Mouse (Mus musculus): ENCODE results near the gene Stard13.

Stard13 gene

DNA sequence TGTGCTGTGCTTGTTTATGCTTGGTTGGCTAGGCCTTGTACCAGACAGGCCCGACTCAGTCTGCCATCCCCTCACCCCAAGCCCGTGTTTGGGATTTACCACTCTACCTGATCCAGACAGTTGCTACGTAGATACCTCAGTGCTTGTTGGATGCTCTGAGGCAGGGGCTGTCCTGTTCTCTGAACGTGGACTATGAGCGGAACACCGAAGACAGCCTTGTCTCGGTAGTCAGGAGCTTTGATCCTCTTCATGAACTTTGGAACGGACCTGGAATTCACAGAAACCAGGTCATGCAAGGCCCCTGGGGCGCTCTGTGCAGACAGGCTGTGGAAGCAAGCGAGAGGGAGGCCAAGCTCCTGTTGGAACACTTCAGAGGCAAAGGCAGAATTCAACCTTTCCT, 174.3 kb downstream of the Stard13 start:
- DNase-seq (ENCODE audit: low spot score in 2 of 2), result no peak

DNA sequence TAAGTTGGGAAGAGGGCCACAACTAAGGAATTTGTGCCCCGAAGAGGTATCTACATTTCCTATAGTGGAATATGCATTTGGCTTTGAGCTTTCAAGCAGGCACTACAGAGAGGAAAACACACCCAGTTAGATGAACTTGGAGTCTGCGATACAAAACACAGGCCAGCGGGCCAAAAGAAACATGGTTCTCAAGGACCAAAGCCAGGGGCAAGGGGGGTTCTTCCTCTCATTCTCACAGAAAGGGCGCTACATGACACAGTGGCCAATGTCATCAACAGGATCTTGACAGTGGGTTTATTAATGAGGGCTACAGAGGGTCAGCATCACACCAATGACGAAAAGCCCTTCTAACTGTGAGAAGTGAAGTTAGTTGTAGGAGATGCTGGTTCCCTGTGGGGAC, 175.9 kb downstream of the Stard13 start:
- DNase-seq (ENCODE audit: low spot score in 2 of 2), result no peak

DNA sequence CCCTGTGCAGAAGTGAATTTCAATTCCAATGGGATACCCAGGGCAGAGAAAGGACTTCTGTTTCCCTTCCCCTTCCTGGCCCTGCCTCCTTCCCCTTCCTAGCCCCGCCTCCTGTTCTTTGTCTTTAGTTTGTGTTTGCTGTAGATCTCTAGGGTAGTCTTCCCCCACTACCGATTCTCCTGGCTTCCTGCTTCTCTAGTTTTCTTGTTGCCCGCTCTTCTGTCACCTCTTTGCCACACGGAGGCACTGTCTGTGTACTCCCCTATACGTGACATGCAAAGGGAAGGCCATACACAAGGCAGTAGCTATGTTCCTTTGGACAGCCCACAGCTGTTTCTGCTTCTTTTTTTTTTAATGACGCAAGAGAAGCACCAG, 176.7 kb downstream of the Stard13 start:
- no peak for DNase-seq (ENCODE audit: low spot score in 2 of 2)

- DNase-seq (ENCODE audit: low spot score in 2 of 2), result no peak
These were observed 177.2 kb downstream of the Stard13 start for GRCm38 (mm10) chr5:151056255-151056919.

DNA sequence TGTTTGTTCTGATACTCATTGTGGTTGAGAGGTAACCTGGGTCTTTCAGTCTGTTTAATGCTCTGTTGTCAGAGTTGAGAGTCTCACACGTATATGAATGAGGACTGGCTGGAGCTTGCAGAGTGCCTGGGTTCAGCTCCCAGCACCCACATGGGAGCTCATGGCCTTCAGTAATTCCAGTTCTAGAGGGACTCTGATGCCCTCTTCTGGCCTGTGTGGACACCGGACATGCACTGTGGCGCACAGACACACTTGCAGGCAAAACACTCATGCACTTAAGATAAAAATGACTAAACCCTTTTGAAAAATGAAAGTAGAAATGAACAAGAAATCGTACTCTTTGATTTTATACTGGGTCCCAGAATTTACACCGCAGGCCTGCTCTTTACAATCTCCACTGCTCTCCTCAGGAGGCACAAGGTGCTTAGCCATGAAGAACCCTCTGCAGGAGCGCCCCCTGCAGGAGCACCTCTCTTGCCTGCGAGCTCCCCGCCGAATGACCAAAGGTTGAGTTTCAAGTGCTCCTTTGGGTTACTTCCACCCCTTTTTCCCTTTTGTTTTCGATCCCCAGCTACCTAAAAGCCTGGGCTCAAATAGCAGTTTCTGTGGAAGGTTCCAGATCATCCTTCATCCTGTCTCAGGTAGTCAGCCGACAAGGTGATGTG, 178.1 kb downstream of the Stard13 start:
- DNase-seq (ENCODE audit: low spot score in 2 of 2), result no peak

GRCm38 (mm10) chr5:151054743-151055114, 178.9 kb downstream of the Stard13 start:
- no peak for DNase-seq (ENCODE audit: low spot score in 2 of 2)

GRCm38 (mm10) chr5:151054100-151054742, 179.4 kb downstream of the Stard13 start:
- DNase-seq (ENCODE audit: low spot score in 2 of 2), result no peak

DNA sequence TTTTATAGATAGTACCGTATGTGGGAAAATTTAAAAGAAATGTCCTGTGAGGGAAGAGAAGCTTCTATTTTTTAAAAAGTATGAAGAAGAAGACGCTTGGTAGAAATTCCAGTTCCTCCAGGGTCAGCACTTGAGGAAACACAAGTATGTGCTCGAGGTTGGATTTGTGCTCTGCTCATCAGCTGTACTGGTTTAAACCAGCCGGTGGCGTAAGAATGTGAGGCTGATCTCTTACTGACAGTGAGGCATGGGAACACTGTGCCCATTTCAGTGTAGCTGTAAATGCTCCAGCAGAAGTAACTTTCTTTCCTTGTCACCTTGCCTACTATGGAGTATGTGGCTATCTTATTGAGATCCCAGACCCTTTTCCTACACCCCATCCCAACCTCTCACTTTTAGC, 180.4 kb downstream of the Stard13 start:
- DNase-seq (ENCODE audit: low spot score in 2 of 2), result no peak

DNA sequence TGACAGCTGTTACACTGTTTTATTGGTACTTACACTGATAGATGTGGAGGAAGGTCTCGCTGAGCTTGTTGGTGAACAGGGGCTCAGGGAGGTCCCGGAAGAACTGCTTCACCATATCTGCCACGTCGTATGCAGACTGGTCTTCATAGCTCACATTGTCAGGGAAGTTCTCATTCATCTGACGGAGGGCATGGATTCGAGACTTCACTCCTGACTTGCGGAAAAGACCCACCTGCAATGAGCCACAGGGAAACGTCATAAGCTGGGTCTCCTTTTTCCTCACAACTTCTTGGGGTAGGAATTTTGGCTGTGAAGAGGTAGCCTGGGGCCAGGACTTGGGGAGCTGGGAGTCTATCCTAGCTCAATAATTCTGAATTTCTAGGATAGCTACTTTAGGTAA, 181.3 kb downstream of the Stard13 start:
- DNase-seq (ENCODE audit: low spot score in 2 of 2), result no peak

- DNase-seq (ENCODE audit: low spot score in 2 of 2), result no peak
These were observed 186.1 kb downstream of the Stard13 start for GRCm38 (mm10) chr5:151047488-151047887.

DNA sequence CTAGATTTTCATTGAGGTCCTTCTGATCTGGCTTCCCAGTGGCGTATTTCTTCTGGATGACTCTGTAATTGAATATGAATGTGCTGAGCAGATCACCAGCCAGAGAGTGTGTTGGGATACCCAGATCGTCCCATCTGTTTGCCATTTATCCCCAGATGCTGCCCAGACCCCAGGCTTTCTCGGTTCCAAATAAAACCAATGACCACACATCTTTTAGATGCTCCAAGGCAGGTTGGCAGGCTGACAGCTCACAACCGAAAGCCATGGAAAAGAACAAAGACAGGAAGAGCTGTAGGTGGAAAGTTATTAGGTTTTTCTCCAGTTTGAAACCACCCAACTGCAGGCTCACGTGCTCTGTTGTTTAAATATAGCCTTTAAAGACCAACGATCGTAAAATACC, 186.7 kb downstream of the Stard13 start:
- no peak for DNase-seq (ENCODE audit: low spot score in 2 of 2)

- no peak for DNase-seq (ENCODE audit: low spot score in 2 of 2)
These were observed 187.5 kb downstream of the Stard13 start for GRCm38 (mm10) chr5:151046131-151046530.

DNA sequence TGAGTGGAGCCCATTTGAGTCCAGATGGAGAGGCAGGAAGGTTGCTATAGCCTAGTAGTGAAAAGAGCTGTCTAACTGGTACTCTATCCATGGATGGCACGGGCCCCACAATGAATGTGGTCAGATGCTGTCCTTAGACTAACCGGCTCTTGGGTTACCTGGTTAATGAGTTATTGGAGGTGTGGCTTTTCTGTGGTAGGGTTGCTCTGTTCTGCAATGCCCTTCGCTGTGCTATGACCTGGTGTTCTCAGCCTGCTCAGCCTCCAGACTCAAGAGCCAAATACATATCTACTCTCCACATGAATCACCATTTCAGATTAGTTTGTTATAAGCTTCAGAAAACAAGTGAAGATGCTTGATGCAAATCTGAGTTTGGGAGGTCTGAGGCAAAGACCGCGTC, 190.7 kb downstream of the Stard13 start:
- DNase-seq (ENCODE audit: low spot score in 2 of 2), result no peak

GRCm38 (mm10) chr5:151037871-151038270, 195.8 kb downstream of the Stard13 start:
- DNase-seq (ENCODE audit: low spot score in 2 of 2), result no peak

DNA sequence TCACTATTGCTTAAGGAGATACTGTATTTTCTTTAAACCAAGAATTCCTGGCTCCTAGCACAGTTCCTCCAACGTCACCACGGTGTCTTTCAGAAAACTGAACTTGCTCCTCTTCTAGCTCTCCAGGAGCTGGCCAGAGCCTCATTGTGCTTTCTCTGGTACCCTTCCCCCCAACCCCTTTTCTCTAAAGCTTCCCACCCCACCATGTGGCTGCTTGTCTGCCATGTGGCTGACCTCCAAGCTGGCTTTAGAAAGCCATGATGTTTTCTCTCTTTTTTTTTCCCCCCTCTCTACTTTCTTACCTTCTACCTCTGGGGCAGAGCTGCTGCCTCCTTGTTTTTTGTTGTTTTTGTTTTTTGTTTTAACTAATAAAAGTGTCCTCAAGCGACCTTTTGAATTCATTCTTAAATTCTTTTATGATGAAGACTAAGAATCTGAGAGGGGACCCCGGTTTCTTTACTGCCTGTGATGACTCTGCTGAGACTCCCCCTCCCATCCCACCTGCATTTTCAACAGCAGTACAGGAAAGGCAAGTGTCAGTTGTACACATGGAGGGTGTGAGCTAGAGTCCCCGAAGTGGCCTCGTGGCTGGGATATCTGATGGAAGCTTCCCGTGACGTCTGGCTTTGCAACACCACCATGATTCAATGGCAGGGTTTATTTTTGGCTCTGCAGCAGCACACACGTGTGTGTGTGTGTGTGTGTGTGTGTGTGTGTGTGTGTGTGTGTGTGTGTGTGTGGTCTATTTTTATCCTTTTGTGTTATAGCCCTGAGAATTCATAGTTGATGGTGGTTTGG, 198.7 kb downstream of the Stard13 start:
- DNase-seq (ENCODE audit: low spot score in 2 of 2), result no peak

DNA sequence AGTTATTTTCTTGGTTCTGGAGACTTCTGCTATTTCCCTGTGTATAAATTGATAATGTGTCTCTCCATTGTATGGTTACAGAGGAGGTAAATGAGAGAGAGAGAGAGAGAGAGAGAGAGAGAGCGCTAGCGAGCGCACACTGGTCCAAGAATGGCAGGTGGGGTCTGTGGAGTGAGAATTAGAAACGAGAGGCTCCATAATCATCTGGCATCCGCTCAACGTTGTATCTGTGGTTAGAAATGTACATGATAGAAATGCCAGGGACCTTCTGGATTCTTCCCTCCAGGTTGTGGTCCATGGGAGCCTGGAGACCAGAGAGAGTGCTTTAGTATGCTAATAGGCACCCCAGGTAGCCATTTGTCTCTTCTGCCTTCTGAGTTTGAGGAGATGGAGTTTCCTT, 204.7 kb downstream of the Stard13 start:
- DNase-seq (ENCODE audit: low spot score in 2 of 2), result no peak

- no peak for DNase-seq (ENCODE audit: low spot score in 2 of 2)
These were observed 206.5 kb downstream of the Stard13 start for GRCm38 (mm10) chr5:151027171-151027570.

DNA sequence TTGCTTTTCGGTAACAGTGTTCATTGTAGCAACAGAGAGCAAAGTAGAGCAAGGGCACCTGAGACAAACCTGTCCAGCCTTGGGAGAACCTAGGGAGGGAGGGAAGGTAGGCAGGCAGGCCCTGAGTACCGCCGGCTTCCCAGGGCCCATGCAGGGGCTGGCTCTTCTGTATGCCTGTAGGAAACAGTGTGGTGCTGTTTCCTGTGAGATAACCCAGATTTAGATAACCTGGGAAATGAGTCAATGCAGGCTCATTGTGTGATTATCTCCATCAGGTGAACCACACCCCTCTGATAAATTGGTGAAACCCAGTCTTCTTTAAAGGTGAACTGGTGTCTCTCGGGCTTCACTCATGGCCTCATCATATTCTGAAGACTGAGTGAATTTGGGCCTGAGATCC, 207.6 kb downstream of the Stard13 start:
- DNase-seq (ENCODE audit: low spot score in 2 of 2), result no peak

- DNase-seq (ENCODE audit: low spot score in 2 of 2), result no peak
These were observed 209.2 kb downstream of the Stard13 start for GRCm38 (mm10) chr5:151024483-151024882.

DNA sequence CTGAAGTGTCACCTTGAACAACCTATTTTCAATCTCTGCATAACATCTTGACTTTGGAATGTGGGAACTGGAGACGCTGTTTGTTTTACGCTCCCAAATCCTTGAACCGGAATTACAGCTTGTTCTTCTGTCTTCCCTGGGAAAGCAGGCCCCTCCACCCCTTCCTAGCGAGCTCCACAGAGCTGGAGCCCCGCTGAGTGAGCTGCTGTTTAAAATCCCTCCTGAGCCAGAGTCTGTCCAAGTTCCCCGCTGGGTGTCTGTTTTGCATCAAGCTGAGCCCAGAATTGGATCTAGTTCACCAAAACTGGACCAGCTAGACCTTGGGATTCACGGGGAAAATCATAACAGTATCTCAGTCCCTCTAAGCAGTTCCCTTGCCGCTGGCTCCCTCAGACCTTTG, 210.2 kb downstream of the Stard13 start:
- DNase-seq (ENCODE audit: low spot score in 2 of 2), result no peak

DNA sequence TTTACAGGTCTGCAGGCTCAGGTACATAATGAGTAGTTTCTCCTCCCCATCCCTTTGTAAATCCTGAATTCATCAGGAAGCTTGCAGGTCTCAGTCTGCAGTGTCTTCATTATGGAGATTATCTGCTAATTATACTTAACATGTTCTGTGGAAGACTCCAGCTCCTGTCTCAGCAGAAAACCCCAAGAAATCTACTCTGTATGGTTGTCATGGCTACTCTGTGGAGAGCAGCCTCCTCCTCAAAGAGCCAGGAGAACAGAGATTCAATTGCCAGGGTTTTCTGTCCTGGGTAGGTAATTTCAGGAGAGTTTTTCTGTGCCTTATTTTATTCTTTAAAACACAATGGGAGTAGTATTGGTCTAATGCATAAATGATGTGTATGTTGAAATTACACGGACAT, 210.7 kb downstream of the Stard13 start:
- no peak for DNase-seq (ENCODE audit: low spot score in 2 of 2)

DNA sequence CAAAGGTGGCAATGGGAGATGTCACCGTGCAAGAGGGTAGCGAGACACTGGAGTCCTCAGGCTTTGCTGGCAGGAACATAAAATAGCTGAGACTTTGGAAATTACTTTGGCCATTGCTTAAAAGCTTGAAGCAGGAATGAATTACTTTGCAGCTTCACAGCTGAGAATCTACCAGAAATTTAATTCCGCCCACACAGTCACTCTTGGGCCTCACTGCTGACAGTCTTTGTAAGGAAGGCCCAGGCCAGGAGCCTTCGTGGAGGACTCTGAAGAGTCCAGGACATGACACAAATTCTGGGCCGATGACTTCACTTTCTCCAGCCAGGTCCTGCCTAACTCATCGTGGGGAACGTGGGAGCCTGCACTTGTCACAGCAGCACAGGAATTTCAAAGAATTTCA, 211.6 kb downstream of the Stard13 start:
- no peak for DNase-seq (ENCODE audit: low spot score in 2 of 2)

- DNase-seq (ENCODE audit: low spot score in 2 of 2), result no peak
These were observed 212.8 kb downstream of the Stard13 start for GRCm38 (mm10) chr5:151020831-151021230.

Data from urinary bladder, adult 18-20 months (tissue).